Mouse (Mus musculus) ovary, postnatal 10 days (tissue): ENCODE measurements around the gene Gm29866.
"Not testable (repeated sequence)": the region's sequence is repeated elsewhere in the genome, so short reads cannot be mapped to it uniquely, and the experiment has no call there.

ENCODE experiments used
- DNase-seq: peaks from one replicate; pipeline ENCODE4 v3.0.0; 2022; ENCODE audit warnings: low spot score

The Gm29866 gene

GRCm38 (mm10) chrY:20993557-20993956, at the start of gene Gm29866:
Gm29866 (minus strand) TSS chrY:20993657.
- not testable (repeated sequence) for DNase-seq
